Mouse (Mus musculus) hindbrain, embryonic 14.5 days (tissue): Measurements from ENCODE around the gene Zg16. TPM values are rescaled to one million over a fixed set of nuclear protein-coding genes. Genes with fewer than 3 reads are reported as not detected.

Experiments used
- ATAC-seq: fragments of 200-750 bp; cut with Nextera tagmentation; 2 replicates; pipeline ENCODE4 v1.8.0; 2017; ENCODE audit warnings: moderate number of reproducible peaks, mild to moderate bottlenecking, moderate TSS enrichment, moderate library complexity; ENCODE audit not compliant: low FRiP score
- DNase-seq: peaks from one replicate; pipeline ENCODE4 v3.0.0-alpha.2; 2015; ENCODE audit warnings: low spot score
- H3K27ac ChIP-seq: fragments of 300-500 bp; sonication (generic); 2 replicates; pipeline ENCODE4 v1.5.1; 2014; ENCODE audit warnings: mild to moderate bottlenecking, moderate library complexity
- H3K27me3 ChIP-seq: fragments of 300-500 bp; sonication (generic); 2 replicates; pipeline ENCODE4 v1.6.1; 2014; ENCODE audit warnings: mild to moderate bottlenecking, low read length, mixed read lengths; ENCODE audit not compliant: control insufficient read depth, insufficient read depth
- H3K36me3 ChIP-seq: fragments of 300-500 bp; sonication (generic); replicated peaks from 2 replicates; pipeline ENCODE4 v1.6.1; 2014; ENCODE audit not compliant: control insufficient read depth, insufficient read depth
- H3K4me1 ChIP-seq: fragments of 300-500 bp; sonication (generic); replicated peaks from 2 replicates; pipeline ENCODE4 v1.6.1; 2014; ENCODE audit warnings: antibody characterized with exemption, low read length, mixed read lengths; ENCODE audit not compliant: control insufficient read depth, insufficient read depth
- H3K4me2 ChIP-seq: fragments of 300-500 bp; sonication (generic); replicated peaks from 2 replicates; pipeline ENCODE4 v1.6.1; 2014; ENCODE audit warnings: mild to moderate bottlenecking, moderate library complexity
- H3K4me3 ChIP-seq: fragments of 300-500 bp; sonication (generic); replicated peaks from 2 replicates; pipeline ENCODE4 v1.5.1; 2014; ENCODE audit warnings: mild to moderate bottlenecking, low read length
- H3K9ac ChIP-seq: fragments of 300-500 bp; sonication (generic); 2 replicates; pipeline ENCODE4 v1.6.1; 2014
- H3K9me3 ChIP-seq: fragments of 300-500 bp; sonication (generic); 2 replicates; pipeline ENCODE4 v1.6.1; 2016; ENCODE audit warnings: low read length; ENCODE audit not compliant: control insufficient read depth
- WGBS: fragments of 180-500 bp; shearing (Covaris S2); extraction: QIAGEN DNeasy Blood & Tissue Kit; methylation state at CpG from one replicate; pipeline ENCODE4 v1.1.7; 2014; 5-methylcytosine and 5-hydroxymethylcytosine counted together
- microRNA-seq: library from miRNA; unstranded; fragments of <30 nt; microRNA quantifications from one replicate; pipeline ENCODE4, GENCODE M21; 2016
- polyA plus RNA-seq: library from polyadenylated mRNA; unstranded; fragments of >200 nt; fragmentation: Nextera tagmentation; extraction: Ambion mirVana; gene quantifications from 2 replicates; pipeline ENCODE4 v1.2.1, GENCODE M21; 2014

Gene Zg16
- polyA plus RNA-seq, 1 experiment from 2014 or later: not detected

- WGBS: 84% methylated on average over 6 of the region's 6 CpGs
- Histone ChIP-seq H3K4me2 (no peak overlapping the region), H3K9me3 (no peaks in the 10 kb centered on the region), H3K36me3 (peaks cover 4% of the 10 kb centered on the region; the same call in 1 of the 2 replicates), H3K4me3 (no peak overlapping the region), H3K4me1 (no peaks in the 10 kb centered on the region; the same call in 1 of the 2 replicates), H3K27me3 (no peaks in the 10 kb centered on the region), H3K27ac (no peak overlapping the region), H3K9ac (no peak overlapping the region)
- DNase-seq (no peak), ATAC-seq (no peak)
Observed at GRCm38 (mm10) chr7:127007313-127008024, 79.7 kb downstream of the Zg16 start.

GRCm38 (mm10) chr7:127004122-127004875 lies 82.8 kb downstream of the Zg16 start:
- Histone ChIP-seq H3K9me3 (no peaks in the 10 kb centered on the region), H3K9ac (no peak overlapping the region), H3K36me3 (no peaks in the 10 kb centered on the region), H3K27ac (no peak overlapping the region), H3K27me3 (no peaks in the 10 kb centered on the region), H3K4me2 (no peak overlapping the region), H3K4me3 (no peak overlapping the region), H3K4me1 (no peaks in the 10 kb centered on the region; the same call in 1 of the 2 replicates)
- ATAC-seq (no peak), DNase-seq (no peak)
- 92% methylated on average over 4 of the region's 4 CpGs for WGBS

GRCm38 (mm10) chr7:127003620-127004019 lies 83.5 kb downstream of the Zg16 start:
- DNase-seq (no peak), ATAC-seq (no peak)
- H3K9ac ChIP-seq: no peak overlapping the region
- H3K4me1 ChIP-seq: no peaks in the 10 kb centered on the region; the same call in 1 of the 2 replicates
- H3K36me3 ChIP-seq: no peaks in the 10 kb centered on the region
- H3K27ac ChIP-seq: no peak overlapping the region
- WGBS: 93% methylated on average over 5 of the region's 5 CpGs
- H3K4me2 ChIP-seq: no peak overlapping the region
- H3K27me3 ChIP-seq: no peaks in the 10 kb centered on the region
- no peak overlapping the region for H3K4me3 ChIP-seq
- no peaks in the 10 kb centered on the region for H3K9me3 ChIP-seq

Small RNAs within 50 kb of the gene (microRNA-seq; reads per million reads assigned to microRNA genes)
- gene Gm44343: not detected

Other genes with a start within 250 kb of the Zg16 start
- gene Doc2a, start 239.9 kb downstream of the Zg16 start, polyA plus RNA-seq: 16.5 and 25.7 TPM in 2 replicates
- gene Hirip3, start 225.4 kb downstream of the Zg16 start, polyA plus RNA-seq: 10.1 and 11.1 TPM in 2 replicates
- 93.7 and 95.3 TPM in 2 replicates for gene Ino80e, start 225.0 kb downstream of the Zg16 start, polyA plus RNA-seq
- gene Taok2, start 202.6 kb downstream of the Zg16 start, polyA plus RNA-seq: 36.4 and 37.2 TPM in 2 replicates
- 28.0 and 29.3 TPM in 2 replicates for gene Tmem219, start 164.4 kb downstream of the Zg16 start, polyA plus RNA-seq
- 102 and 104 TPM in 2 replicates for gene Kctd13, start 158.4 kb downstream of the Zg16 start, polyA plus RNA-seq
- 8.0 and 10.9 TPM in 2 replicates for gene Asphd1, start 137.7 kb downstream of the Zg16 start, polyA plus RNA-seq
- gene Sez6l2, start 136.8 kb downstream of the Zg16 start, polyA plus RNA-seq: 68.9 and 70.1 TPM in 2 replicates
- 110 and 118 TPM in 2 replicates for gene Cdipt, start 111.4 kb downstream of the Zg16 start, polyA plus RNA-seq
- 0.98 and 1.0 TPM in 2 replicates for gene Cdiptos, start 111.2 kb downstream of the Zg16 start, polyA plus RNA-seq
- 3.4 and 4.0 TPM in 2 replicates for gene Mvp, start 72.7 kb downstream of the Zg16 start, polyA plus RNA-seq
- 0.70 TPM in 1 of 2 replicates, not detected in the other for gene Pagr1b, start 70.8 kb downstream of the Zg16 start, polyA plus RNA-seq
- gene Pagr1a, start 70.0 kb downstream of the Zg16 start, polyA plus RNA-seq: 31.5 and 38.6 TPM in 2 replicates
- 51.9 and 52.3 TPM in 2 replicates for gene Gm42742, start 66.2 kb downstream of the Zg16 start, polyA plus RNA-seq
- gene Prrt2, start 66.1 kb downstream of the Zg16 start, polyA plus RNA-seq: 46.7 and 57.0 TPM in 2 replicates
- 68.6 and 73.1 TPM in 2 replicates for gene Maz, start 60.3 kb downstream of the Zg16 start, polyA plus RNA-seq
- 20.3 and 24.6 TPM in 2 replicates for gene Kif22, start 44.9 kb downstream of the Zg16 start, polyA plus RNA-seq
- gene AI467606, start 4.0 kb upstream of the Zg16 start, polyA plus RNA-seq: 1.7 and 1.9 TPM in 2 replicates
- gene Qprt, start 34.9 kb upstream of the Zg16 start, polyA plus RNA-seq: 0.55 and 0.87 TPM in 2 replicates
- not detected in 2 replicates for gene Spn, start 50.5 kb upstream of the Zg16 start, polyA plus RNA-seq
- gene Cd2bp2, start 108.7 kb upstream of the Zg16 start, polyA plus RNA-seq: 63.7 and 64.9 TPM in 2 replicates
- gene Tbc1d10b, start 121.1 kb upstream of the Zg16 start, polyA plus RNA-seq: 24.6 and 33.0 TPM in 2 replicates
- 2.2 and 2.8 TPM in 2 replicates for gene Mylpf, start 121.6 kb upstream of the Zg16 start, polyA plus RNA-seq
- gene Zfp553, start 145.7 kb upstream of the Zg16 start, polyA plus RNA-seq: 25.0 TPM in 2 replicates
- gene Sept1, start 145.8 kb upstream of the Zg16 start, polyA plus RNA-seq: 8.3 and 9.2 TPM in 2 replicates
- 63.4 and 63.5 TPM in 2 replicates for gene Zfp771, start 156.9 kb upstream of the Zg16 start, polyA plus RNA-seq
- gene Dctpp1, start 173.4 kb upstream of the Zg16 start, polyA plus RNA-seq: 119 and 126 TPM in 2 replicates
- 76.3 and 80.6 TPM in 2 replicates for gene Sephs2, start 186.7 kb upstream of the Zg16 start, polyA plus RNA-seq
- 0.12 and 0.46 TPM in 2 replicates for gene Itgal, start 208.9 kb upstream of the Zg16 start, polyA plus RNA-seq